Mouse (Mus musculus): ENCODE measurements around the gene Nr3c2. TPM values are rescaled to one million over a fixed set of nuclear protein-coding genes. Genes with fewer than 3 reads are reported as not detected.

The Nr3c2 gene
- polyA plus RNA-seq, 1 experiment from 2014 or later, result 1.2 TPM

GRCm38 (mm10) chr8:77236701-77237100 is 337.5 kb downstream of the Nr3c2 start:
- no peak overlapping the region for H3K27ac ChIP-seq
- no peaks in the 10 kb centered on the region for H3K9me3 ChIP-seq (replicated peaks)
- no peaks in the 10 kb centered on the region for H3K27me3 ChIP-seq (replicated peaks)
- H3K4me2 ChIP-seq, result no peak overlapping the region
- WGBS (ENCODE audit: insufficient replicate concordance), result 69% methylated on average over 1 of the region's 1 CpGs
- H3K36me3 ChIP-seq, result no peaks in the 10 kb centered on the region
- no peak overlapping the region for H3K4me3 ChIP-seq
- ATAC-seq, result no peak
- H3K4me1 ChIP-seq, result no peaks in the 10 kb centered on the region
- no peak overlapping the region for H3K9ac ChIP-seq

- H3K9ac ChIP-seq, result no peak overlapping the region
- no peaks in the 10 kb centered on the region for H3K27me3 ChIP-seq (replicated peaks)
- H3K36me3 ChIP-seq, result no peaks in the 10 kb centered on the region
- no peak overlapping the region for H3K4me2 ChIP-seq
- H3K27ac ChIP-seq, result no peak overlapping the region
- H3K9me3 ChIP-seq (replicated peaks), result no peaks in the 10 kb centered on the region
- no peaks in the 10 kb centered on the region for H3K4me1 ChIP-seq
- ATAC-seq, result no peak
- no peak overlapping the region for H3K4me3 ChIP-seq
Observed at GRCm38 (mm10) chr8:77239462-77239861, 340.2 kb downstream of the Nr3c2 start.

- Histone ChIP-seq H3K4me1 (no peaks in the 10 kb centered on the region), H3K27me3 (replicated peaks) (no peaks in the 10 kb centered on the region), H3K36me3 (no peaks in the 10 kb centered on the region), H3K27ac (no peak overlapping the region), H3K9me3 (replicated peaks) (no peaks in the 10 kb centered on the region), H3K9ac (no peak overlapping the region), H3K4me3 (no peak overlapping the region), H3K4me2 (no peak overlapping the region)
- WGBS (ENCODE audit: insufficient replicate concordance), result 79% methylated on average over 3 of the region's 3 CpGs
- no peak for ATAC-seq
Observed at GRCm38 (mm10) chr8:77241381-77241780, 342.1 kb downstream of the Nr3c2 start.

GRCm38 (mm10) chr8:77250094-77250493 is 350.9 kb downstream of the Nr3c2 start:
- H3K4me2 ChIP-seq, result no peak overlapping the region
- no peaks in the 10 kb centered on the region for H3K4me1 ChIP-seq
- H3K9me3 ChIP-seq (replicated peaks), result no peaks in the 10 kb centered on the region
- no peak for ATAC-seq
- no peak overlapping the region for H3K4me3 ChIP-seq
- no peak overlapping the region for H3K27ac ChIP-seq
- H3K36me3 ChIP-seq, result peaks cover 43% of the 10 kb centered on the region
- H3K9ac ChIP-seq, result no peak overlapping the region
- WGBS (ENCODE audit: insufficient replicate concordance), result 84% methylated on average over 3 of the region's 3 CpGs
- H3K27me3 ChIP-seq (replicated peaks), result no peaks in the 10 kb centered on the region

GRCm38 (mm10) chr8:77251134-77251533 is 351.9 kb downstream of the Nr3c2 start:
- no peak for ATAC-seq
- Histone ChIP-seq H3K4me3 (no peak overlapping the region), H3K9me3 (replicated peaks) (no peaks in the 10 kb centered on the region), H3K36me3 (peaks cover 47% of the 10 kb centered on the region), H3K4me1 (no peaks in the 10 kb centered on the region), H3K27ac (no peak overlapping the region), H3K9ac (no peak overlapping the region), H3K4me2 (no peak overlapping the region), H3K27me3 (replicated peaks) (no peaks in the 10 kb centered on the region)
- WGBS (ENCODE audit: insufficient replicate concordance), result 82% methylated on average over 5 of the region's 5 CpGs

- no peak overlapping the region for H3K9ac ChIP-seq
- no peak overlapping the region for H3K4me3 ChIP-seq
- WGBS (ENCODE audit: insufficient replicate concordance), result 80% methylated on average over 5 of the region's 5 CpGs
- H3K9me3 ChIP-seq (replicated peaks), result no peaks in the 10 kb centered on the region
- no peak overlapping the region for H3K4me2 ChIP-seq
- no peak overlapping the region for H3K27ac ChIP-seq
- peaks cover 54% of the 10 kb centered on the region for H3K36me3 ChIP-seq
- no peaks in the 10 kb centered on the region for H3K27me3 ChIP-seq (replicated peaks)
- H3K4me1 ChIP-seq, result no peaks in the 10 kb centered on the region
- ATAC-seq, result no peak
Observed at GRCm38 (mm10) chr8:77254466-77254865, 355.2 kb downstream of the Nr3c2 start.

GRCm38 (mm10) chr8:77256450-77257084 is 357.3 kb downstream of the Nr3c2 start:
- WGBS (ENCODE audit: insufficient replicate concordance), result 79% methylated on average over 5 of the region's 5 CpGs
- Histone ChIP-seq H3K4me3 (no peak overlapping the region), H3K9me3 (replicated peaks) (no peaks in the 10 kb centered on the region), H3K27ac (no peak overlapping the region), H3K27me3 (replicated peaks) (no peaks in the 10 kb centered on the region), H3K9ac (no peak overlapping the region), H3K4me2 (no peak overlapping the region), H3K36me3 (peaks cover 41% of the 10 kb centered on the region), H3K4me1 (no peaks in the 10 kb centered on the region)
- no peak for ATAC-seq

- no peak overlapping the region for H3K4me3 ChIP-seq
- no peak overlapping the region for H3K27ac ChIP-seq
- H3K36me3 ChIP-seq, result peaks cover 41% of the 10 kb centered on the region
- H3K27me3 ChIP-seq (replicated peaks), result no peaks in the 10 kb centered on the region
- no peaks in the 10 kb centered on the region for H3K9me3 ChIP-seq (replicated peaks)
- no peak for ATAC-seq
- H3K4me1 ChIP-seq, result no peaks in the 10 kb centered on the region
- 85% methylated on average over 12 of the region's 12 CpGs for WGBS (ENCODE audit: insufficient replicate concordance)
- no peak overlapping the region for H3K4me2 ChIP-seq
- H3K9ac ChIP-seq, result no peak overlapping the region
Observed at GRCm38 (mm10) chr8:77257085-77257451, 357.8 kb downstream of the Nr3c2 start.

GRCm38 (mm10) chr8:77261215-77261614 is 362.0 kb downstream of the Nr3c2 start:
- no peaks in the 10 kb centered on the region for H3K4me1 ChIP-seq
- no peak overlapping the region for H3K4me2 ChIP-seq
- no peak for ATAC-seq
- no peak overlapping the region for H3K27ac ChIP-seq
- no peaks in the 10 kb centered on the region for H3K9me3 ChIP-seq (replicated peaks)
- H3K27me3 ChIP-seq (replicated peaks), result no peaks in the 10 kb centered on the region
- H3K36me3 ChIP-seq, result peaks cover 29% of the 10 kb centered on the region
- 74% methylated on average over 6 of the region's 6 CpGs for WGBS (ENCODE audit: insufficient replicate concordance)
- H3K9ac ChIP-seq, result no peak overlapping the region
- H3K4me3 ChIP-seq, result no peak overlapping the region

- WGBS (ENCODE audit: insufficient replicate concordance), result 80% methylated on average over 12 of the region's 12 CpGs
- Histone ChIP-seq H3K36me3 (peaks cover 18% of the 10 kb centered on the region), H3K9ac (no peak overlapping the region), H3K4me3 (no peak overlapping the region), H3K27ac (no peak overlapping the region), H3K27me3 (replicated peaks) (no peaks in the 10 kb centered on the region), H3K4me2 (no peak overlapping the region), H3K4me1 (no peaks in the 10 kb centered on the region), H3K9me3 (replicated peaks) (no peaks in the 10 kb centered on the region)
- ATAC-seq, result no peak
Observed at GRCm38 (mm10) chr8:77262216-77263009, 363.2 kb downstream of the Nr3c2 start.

- no peak overlapping the region for H3K9ac ChIP-seq
- H3K4me2 ChIP-seq, result no peak overlapping the region
- H3K36me3 ChIP-seq, result peaks cover 22% of the 10 kb centered on the region
- WGBS (ENCODE audit: insufficient replicate concordance), result 67% methylated on average over 1 of the region's 1 CpGs
- H3K4me3 ChIP-seq, result no peak overlapping the region
- H3K27ac ChIP-seq, result no peak overlapping the region
- no peak for ATAC-seq
- no peaks in the 10 kb centered on the region for H3K4me1 ChIP-seq
- no peaks in the 10 kb centered on the region for H3K27me3 ChIP-seq (replicated peaks)
- no peaks in the 10 kb centered on the region for H3K9me3 ChIP-seq (replicated peaks)
Observed at GRCm38 (mm10) chr8:77267941-77268405, 368.7 kb downstream of the Nr3c2 start.

- H3K27me3 ChIP-seq (replicated peaks), result no peaks in the 10 kb centered on the region
Observed at GRCm38 (mm10) chr8:77272136-77272535, 372.9 kb downstream of the Nr3c2 start.

More at GRCm38 (mm10) chr8:77272136-77272535, 372.9 kb downstream of the Nr3c2 start:
- no peak for ATAC-seq
- Histone ChIP-seq H3K4me3 (no peak overlapping the region), H3K27ac (no peak overlapping the region), H3K9me3 (replicated peaks) (no peaks in the 10 kb centered on the region), H3K4me1 (no peaks in the 10 kb centered on the region), H3K9ac (no peak overlapping the region), H3K36me3 (peaks cover 29% of the 10 kb centered on the region), H3K4me2 (no peak overlapping the region)
- 79% methylated on average over 6 of the region's 6 CpGs for WGBS (ENCODE audit: insufficient replicate concordance)
